9 mouse cellular contexts compared by ENCODE assay signal in the genomic region with DNA sequence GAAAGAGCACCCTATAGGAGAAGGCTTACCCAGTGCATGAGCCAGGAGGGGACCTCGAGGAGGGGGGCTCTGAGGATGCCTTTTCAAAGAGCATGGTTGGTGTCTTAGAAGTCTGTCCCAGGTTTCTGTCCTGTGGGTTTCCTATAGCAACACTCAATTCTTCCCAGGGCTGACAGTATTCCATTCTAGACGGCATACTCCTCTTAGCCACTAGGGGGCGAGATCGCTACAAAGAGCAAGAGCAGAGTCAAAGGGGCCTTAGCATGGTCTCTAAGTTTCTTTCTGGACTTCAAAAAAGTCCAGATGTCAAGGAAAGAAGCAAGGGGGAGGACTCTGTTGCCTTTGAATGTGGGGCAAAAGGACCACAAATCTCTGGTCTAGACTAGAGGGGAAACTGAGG. TPM values are rescaled to one million over a fixed set of nuclear protein-coding genes. Genes with fewer than 3 reads are reported as not detected.
DNase-seq lines count a peak whose midpoint lies in the region; ATAC-seq and TF ChIP-seq lines count a peak whose summit lies in the region.
"Had no signal": no experiment of that assay in that cellular context is flagged by ENCODE, and none has a peak within 500 bp of the region (broad histone marks: within the 10 kb centered on the region; RNA-seq: fewer than 3 reads in every experiment).

No protein-coding gene starts in this region.

- TF ChIP-seq POLR2A in olfactory bulb, adult 2 months (IDR thresholded peaks at IDR 0.05; ENCODE audit: insufficient read depth, low read depth, low read length), result no peak

- ATAC-seq in forebrain, embryonic 15.5 days (replicated peaks), result no peak; the same call in 1 of the 2 replicates
- ATAC-seq in embryonic facial prominence, embryonic 11.5 days (replicated peaks; ENCODE audit: insufficient number of reproducible peaks, low FRiP score, low TSS enrichment, low read depth), result 0 out of 2 replicates have a peak, but pooled peaks have one; percentile 51

- no peaks in the 10 kb centered on the region for H3K36me3 ChIP-seq in forebrain, embryonic 10.5 days (replicated peaks)
- no peaks in the 10 kb centered on the region for H3K36me3 ChIP-seq in forebrain, embryonic 15.5 days
- H3K36me3 ChIP-seq in embryonic facial prominence, embryonic 11.5 days (replicated peaks; ENCODE audit: control insufficient read depth, insufficient read depth, low read depth, low read length), result no peaks in the 10 kb centered on the region

- no peak overlapping the region for H3K4me3 ChIP-seq in forebrain, embryonic 10.5 days
- no peak overlapping the region for H3K4me3 ChIP-seq in forebrain, embryonic 15.5 days
- no peak overlapping the region for H3K4me3 ChIP-seq in embryonic facial prominence, embryonic 11.5 days (ENCODE audit: low read depth, low read length)
- H3K4me3 ChIP-seq in olfactory bulb, adult 2 months (ENCODE audit: insufficient read depth, low read depth, low read length), result no peak overlapping the region
- H3K4me3 ChIP-seq: myocyte had no signal

- no peaks in the 10 kb centered on the region for H3K9me3 ChIP-seq in forebrain, embryonic 10.5 days
- H3K9me3 ChIP-seq in forebrain, embryonic 15.5 days, result no peaks in the 10 kb centered on the region
- H3K9me3 ChIP-seq in embryonic facial prominence, embryonic 11.5 days (replicated peaks; ENCODE audit: control insufficient read depth, low read length), result no peaks in the 10 kb centered on the region

- H3K4me1 ChIP-seq in forebrain, embryonic 10.5 days, result peaks cover 42% of the 10 kb centered on the region
- H3K4me1 ChIP-seq in forebrain, embryonic 15.5 days, result peaks cover 27% of the 10 kb centered on the region
- peaks cover 3% of the 10 kb centered on the region; the same call in 1 of the 2 replicates for H3K4me1 ChIP-seq in embryonic facial prominence, embryonic 11.5 days (ENCODE audit: control insufficient read depth, insufficient read depth, low read length)
- H3K4me1 ChIP-seq in olfactory bulb, adult 2 months (ENCODE audit: control insufficient read depth, insufficient read depth, low read length), result peaks cover 24% of the 10 kb centered on the region

- TF ChIP-seq CTCF in olfactory bulb, adult 2 months (IDR thresholded peaks at IDR 0.05; ENCODE audit: insufficient read depth, low read depth, low read length), result peak; percentile 30; the same call in 1 of the 2 replicates

- no peak overlapping the region for H3K4me2 ChIP-seq in forebrain, embryonic 15.5 days (replicated peaks)
- H3K4me2 ChIP-seq in embryonic facial prominence, embryonic 11.5 days (ENCODE audit: low read depth, low read length), result no peak overlapping the region

- H3K27ac ChIP-seq in forebrain, embryonic 10.5 days, result peak overlapping the region; percentile 49
- no peak overlapping the region for H3K27ac ChIP-seq in forebrain, embryonic 15.5 days (replicated peaks)
- H3K27ac ChIP-seq in embryonic facial prominence, embryonic 11.5 days (replicated peaks; ENCODE audit: low read depth, low read length), result no peak overlapping the region
- H3K27ac ChIP-seq in olfactory bulb, adult 2 months (ENCODE audit: insufficient read depth, low read depth, low read length), result no peak overlapping the region

- peaks cover 21% of the 10 kb centered on the region; the same call in 1 of the 2 replicates for H3K27me3 ChIP-seq in forebrain, embryonic 10.5 days (ENCODE audit: poor library complexity, severe bottlenecking)
- H3K27me3 ChIP-seq in forebrain, embryonic 15.5 days, result no peaks in the 10 kb centered on the region
- no peaks in the 10 kb centered on the region for H3K27me3 ChIP-seq in embryonic facial prominence, embryonic 11.5 days (ENCODE audit: control insufficient read depth, insufficient read depth, low read length)

- peak; percentile 51 for DNase-seq in forebrain, embryonic 10.5 days (ENCODE audit: extremely low spot score, low spot score)
- DNase-seq in urinary bladder, postnatal 14 days (ENCODE audit: low spot score), result peak; percentile 69
- no peak for DNase-seq in urinary bladder, postnatal 36 days (ENCODE audit: low spot score in 2 of 2)
- peak; percentile 74 for DNase-seq in embryonic facial prominence, embryonic 11.5 days (ENCODE audit: low spot score)
- peak; percentile 66 to 79 for DNase-seq in kidney, postnatal 36 days
- DNase-seq in ovary, postnatal 36 days (ENCODE audit: low spot score), result no peak

- 14% methylated on average over 4 of the region's 4 CpGs for WGBS in forebrain, embryonic 10.5 days
- WGBS in forebrain, embryonic 15.5 days, result 9% methylated on average over 4 of the region's 4 CpGs
- 11% methylated on average over 4 of the region's 4 CpGs for WGBS in embryonic facial prominence, embryonic 11.5 days
- 15% methylated on average over 4 of the region's 4 CpGs for WGBS in olfactory bulb, adult 2 months

- H3K9ac ChIP-seq in forebrain, embryonic 15.5 days (replicated peaks), result no peak overlapping the region
- H3K9ac ChIP-seq in embryonic facial prominence, embryonic 11.5 days (replicated peaks; ENCODE audit: low read length), result no peak overlapping the region

RNA-seq across cellular contexts. Expression of a gene that starts 20.6 kb away (rescaled TPM):
- polyA plus RNA-seq in forebrain, embryonic 10.5 days (2016; fragmentation: Nextera tagmentation; extraction: Ambion mirVana), result 20.5 and 22.6 TPM in 2 replicates
- 94.9 and 95.8 TPM in 2 replicates for polyA plus RNA-seq in forebrain, embryonic 15.5 days (2015; fragmentation: Nextera tagmentation; extraction: Ambion mirVana)
- 15.5 and 16.4 TPM in 2 replicates for polyA plus RNA-seq in embryonic facial prominence, embryonic 11.5 days (2014; fragmentation: Nextera tagmentation; extraction: Ambion mirVana)
- not detected in 2 replicates for polyA plus RNA-seq in olfactory bulb, adult 2 months (2012; ENCODE audit: insufficient read depth, insufficient read length, low replicate concordance, missing spikeins)

RNA-seq across cellular contexts. Expression of a gene that starts 41.6 kb away (rescaled TPM):
- 39.1 and 40.4 TPM in 2 replicates for polyA plus RNA-seq in forebrain, embryonic 10.5 days (2016; fragmentation: Nextera tagmentation; extraction: Ambion mirVana)
- polyA plus RNA-seq in forebrain, embryonic 15.5 days (2015; fragmentation: Nextera tagmentation; extraction: Ambion mirVana), result 53.6 and 55.3 TPM in 2 replicates
- polyA plus RNA-seq in embryonic facial prominence, embryonic 11.5 days (2014; fragmentation: Nextera tagmentation; extraction: Ambion mirVana), result 30.8 and 33.5 TPM in 2 replicates
- polyA plus RNA-seq in olfactory bulb, adult 2 months (2012; ENCODE audit: insufficient read depth, insufficient read length, low replicate concordance, missing spikeins), result 112 TPM in 1 of 2 replicates, not detected in the other

Comparison
In these comparisons a context has a peak if more than half of its experiments do, and no peak if none do; other contexts are left out.
1. DNase-seq: peak in forebrain, embryonic 10.5 days (single experiment), urinary bladder, postnatal 14 days (single experiment), embryonic facial prominence, embryonic 11.5 days (single experiment) and kidney, postnatal 36 days (2 of 2); none in urinary bladder, postnatal 36 days (0 of 2) and ovary, postnatal 36 days (single experiment).
2. RNA of a gene that starts 20.6 kb away (polyA plus RNA-seq): 94.9 to 95.8 TPM in forebrain, embryonic 15.5 days, 20.5 to 22.6 TPM in forebrain, embryonic 10.5 days and 15.5 to 16.4 TPM in embryonic facial prominence, embryonic 11.5 days; not detected in olfactory bulb, adult 2 months; every median in the first group is over 10 times any median in the second.